ENCODE assay signal across 8 mouse cellular contexts in genomic region chr16:21615802-21616201, GRCm38 (mm10).
A peak's percentile ranks its signal among the peaks of the same experiment; 100 is the strongest.
DNase-seq lines count a peak whose midpoint lies in the region; ATAC-seq lines count a peak whose summit lies in the region.

No protein-coding gene starts in this region.

- H3K4me2 ChIP-seq in forebrain, embryonic 15.5 days (replicated peaks), result no peak overlapping the region

- no peak overlapping the region for H3K4me3 ChIP-seq in forebrain, embryonic 15.5 days

- H3K27me3 ChIP-seq in forebrain, embryonic 15.5 days, result no peaks in the 10 kb centered on the region

- no peaks in the 10 kb centered on the region for H3K9me3 ChIP-seq in forebrain, embryonic 15.5 days

- no peaks in the 10 kb centered on the region for H3K36me3 ChIP-seq in forebrain, embryonic 15.5 days

- H3K27ac ChIP-seq in forebrain, embryonic 15.5 days (replicated peaks), result no peak overlapping the region

- 49% methylated on average over 7 of the region's 7 CpGs for WGBS in forebrain, embryonic 15.5 days

- no peak overlapping the region for H3K9ac ChIP-seq in forebrain, embryonic 15.5 days (replicated peaks)

- no peak for ATAC-seq in forebrain, embryonic 15.5 days (replicated peaks)

- intact Hi-C loops in heart, postnatal 36 days (cut with DNase I), result loop anchor here (1.0 to 5.0 kb wide), 2 partner anchors 112 to 129 kb away; no protein-coding TSS in a partner anchor

- peak; percentile 23 to 80 for DNase-seq in adrenal gland, adult (ENCODE audit: inconsistent age in 2 of 2, low spot score in 1 of 2)
- no peak for DNase-seq in adrenal gland, postnatal 4 days (ENCODE audit: low spot score in 2 of 2)
- peak; percentile 43 to 56 for DNase-seq in layer of hippocampus, postnatal 10 days (ENCODE audit: low spot score in 2 of 2)
- no peak for DNase-seq in layer of hippocampus, adult 9-10 months (ENCODE audit: low spot score)
- DNase-seq in adrenal gland, postnatal 36 days, result peak; percentile 8 to 55
- DNase-seq in heart, postnatal 36 days, result peak; percentile 25 to 26
- peak; percentile 67 for DNase-seq in retina, postnatal 1 day

- H3K4me1 ChIP-seq in forebrain, embryonic 15.5 days, result no peaks in the 10 kb centered on the region

Comparison
In these comparisons a context has a peak if more than half of its experiments do, and no peak if none do; other contexts are left out.
1. DNase-seq: peak in adrenal gland, adult (2 of 2), layer of hippocampus, postnatal 10 days (2 of 2), adrenal gland, postnatal 36 days (2 of 2), heart, postnatal 36 days (2 of 2) and retina, postnatal 1 day (single experiment); none in adrenal gland, postnatal 4 days (0 of 2) and layer of hippocampus, adult 9-10 months (single experiment).